Mouse (Mus musculus) embryonic fibroblast, embryonic 13.5 days (primary cell): ENCODE measurements around the gene Rab7. TPM values are rescaled to one million over a fixed set of nuclear protein-coding genes. Genes with fewer than 3 reads are reported as not detected.

Experiments used
- H3K27ac ChIP-seq: 2 replicates; pipeline ENCODE4 v1.5.1; 2012; ENCODE audit warnings: low read length, control low read depth, inconsistent platforms; ENCODE audit not compliant: insufficient read depth
- H3K4me1 ChIP-seq: 2 replicates; pipeline ENCODE4 v1.6.1; 2011; ENCODE audit warnings: low read length; ENCODE audit not compliant: control insufficient read depth, insufficient read depth
- H3K4me3 ChIP-seq: 2 replicates; pipeline ENCODE4 v1.5.1; 2011; ENCODE audit warnings: mild to moderate bottlenecking, control low read depth, low read length; ENCODE audit not compliant: insufficient read depth
- CTCF ChIP-seq: IDR thresholded peaks from 2 replicates; pipeline ENCODE4 v1.5.1; 2011; ENCODE audit warnings: mild to moderate bottlenecking, control low read depth, low read length, moderate library complexity, borderline replicate concordance; ENCODE audit not compliant: insufficient read depth
- POLR2A ChIP-seq: IDR thresholded peaks from 2 replicates; pipeline ENCODE4 v1.6.1; 2011; ENCODE audit warnings: low read depth, mild to moderate bottlenecking, control low read depth, low read length, moderate library complexity
- polyA plus RNA-seq: library from polyadenylated mRNA; stranded (reverse); fragments of >200 nt; gene quantifications from 2 replicates; pipeline ENCODE4 v1.2.4, GENCODE M21; 2011; ENCODE audit warnings: low read depth; ENCODE audit not compliant: missing spikeins, insufficient read length

Rab7 gene
- polyA plus RNA-seq, 1 experiment: 255 TPM

GRCm38 (mm10) chr6:88070468-88070867 is 25.4 kb upstream of the Rab7 start:
- TF ChIP-seq CTCF (no peak), POLR2A (no peak)
- no peak overlapping the region for H3K27ac ChIP-seq
- H3K4me1 ChIP-seq: no peaks in the 10 kb centered on the region
- no peak overlapping the region for H3K4me3 ChIP-seq

DNA sequence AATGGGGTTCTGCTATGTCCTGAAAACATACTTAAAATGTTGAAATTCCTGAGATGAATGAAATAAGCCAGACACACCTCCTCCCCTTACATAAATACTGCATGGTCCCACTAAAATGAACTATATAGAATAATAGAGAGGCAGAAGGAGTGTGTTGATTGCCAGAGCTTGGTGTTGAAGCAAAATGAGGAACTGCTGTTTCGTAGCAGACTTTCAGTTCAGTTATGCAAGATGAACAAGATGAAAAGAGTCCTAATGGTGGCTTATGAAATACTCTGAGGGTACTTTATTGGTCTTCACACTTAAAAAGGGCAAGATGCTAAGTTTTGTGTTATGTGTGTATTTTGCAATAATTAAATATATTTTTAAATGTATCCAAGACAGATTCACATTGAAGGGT is 23.7 kb upstream of the Rab7 start:
- TF ChIP-seq CTCF (no peak), POLR2A (no peak)
- Histone ChIP-seq H3K4me1 (no peaks in the 10 kb centered on the region), H3K4me3 (no peak overlapping the region), H3K27ac (no peak overlapping the region)

DNA sequence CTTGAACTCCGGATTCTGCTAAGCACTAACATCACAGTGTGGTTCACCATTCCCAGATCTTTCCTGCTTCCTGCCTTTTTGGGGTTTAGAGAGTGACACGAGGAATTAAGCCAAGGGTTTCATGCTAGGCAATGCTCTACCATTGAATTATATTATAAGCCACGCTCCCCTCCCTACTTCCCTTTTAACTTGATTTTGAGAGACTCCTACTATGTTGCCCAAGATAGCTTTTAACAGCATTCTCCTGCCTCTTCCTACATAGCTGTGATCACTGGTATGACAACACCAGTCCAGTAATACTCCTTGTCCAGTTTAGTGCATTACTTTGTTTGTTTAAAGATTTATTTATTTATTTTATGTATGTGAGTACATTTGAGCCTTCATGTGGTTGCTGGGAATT is 22.7 kb upstream of the Rab7 start:
- H3K4me1 ChIP-seq: no peaks in the 10 kb centered on the region
- TF ChIP-seq POLR2A (no peak), CTCF (no peak)
- no peak overlapping the region for H3K4me3 ChIP-seq
- no peak overlapping the region for H3K27ac ChIP-seq

- no peak overlapping the region for H3K4me3 ChIP-seq
- H3K4me1 ChIP-seq: no peaks in the 10 kb centered on the region
- no peak overlapping the region for H3K27ac ChIP-seq
- TF ChIP-seq CTCF: no peak
- TF ChIP-seq POLR2A: no peak
These were observed 20.9 kb upstream of the Rab7 start for GRCm38 (mm10) chr6:88065968-88066367.

- Histone ChIP-seq H3K4me3 (no peak overlapping the region), H3K27ac (no peak overlapping the region), H3K4me1 (no peaks in the 10 kb centered on the region)
- TF ChIP-seq POLR2A (no peak), CTCF (no peak)
These were observed 20.0 kb upstream of the Rab7 start for GRCm38 (mm10) chr6:88065116-88065515.

DNA sequence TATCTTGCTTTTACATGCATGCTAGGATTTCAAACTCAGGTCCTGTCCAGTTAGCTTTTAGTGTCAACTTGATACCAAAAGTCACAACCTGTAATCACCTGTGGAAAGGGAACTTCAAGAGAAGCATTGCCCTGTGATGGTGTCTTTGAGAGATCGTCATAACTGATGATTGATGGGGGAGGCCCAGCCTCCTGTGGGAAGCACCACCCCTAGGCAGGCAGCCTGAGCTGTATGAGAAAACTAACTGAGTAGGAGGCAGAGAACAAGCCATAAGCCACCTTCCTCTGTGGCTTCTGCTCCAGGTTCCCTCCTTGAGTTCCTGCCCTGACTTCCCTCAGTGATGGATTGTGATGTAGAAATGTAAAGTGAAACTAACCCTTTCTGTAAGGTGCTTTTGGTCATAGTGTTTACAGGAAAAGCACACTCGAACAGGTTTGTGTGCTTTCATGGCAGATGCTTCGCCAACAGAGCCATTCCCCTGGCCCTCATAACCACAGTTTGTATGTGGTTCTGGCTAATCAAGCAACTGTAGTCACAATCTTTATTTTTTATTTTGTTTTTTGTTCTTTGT is 19.1 kb upstream of the Rab7 start:
- Histone ChIP-seq H3K4me3 (no peak overlapping the region), H3K27ac (no peak overlapping the region), H3K4me1 (no peaks in the 10 kb centered on the region)
- no peak for TF ChIP-seq CTCF

- Histone ChIP-seq H3K4me1 (no peaks in the 10 kb centered on the region), H3K27ac (no peak overlapping the region), H3K4me3 (no peak overlapping the region)
- TF ChIP-seq POLR2A (no peak), CTCF (no peak)
These were observed 17.3 kb upstream of the Rab7 start for GRCm38 (mm10) chr6:88062398-88062797.

- no peak for TF ChIP-seq CTCF
- Histone ChIP-seq H3K27ac (no peak overlapping the region), H3K4me3 (no peak overlapping the region), H3K4me1 (no peaks in the 10 kb centered on the region)
These were observed 16.3 kb upstream of the Rab7 start for GRCm38 (mm10) chr6:88061406-88061805.

DNA sequence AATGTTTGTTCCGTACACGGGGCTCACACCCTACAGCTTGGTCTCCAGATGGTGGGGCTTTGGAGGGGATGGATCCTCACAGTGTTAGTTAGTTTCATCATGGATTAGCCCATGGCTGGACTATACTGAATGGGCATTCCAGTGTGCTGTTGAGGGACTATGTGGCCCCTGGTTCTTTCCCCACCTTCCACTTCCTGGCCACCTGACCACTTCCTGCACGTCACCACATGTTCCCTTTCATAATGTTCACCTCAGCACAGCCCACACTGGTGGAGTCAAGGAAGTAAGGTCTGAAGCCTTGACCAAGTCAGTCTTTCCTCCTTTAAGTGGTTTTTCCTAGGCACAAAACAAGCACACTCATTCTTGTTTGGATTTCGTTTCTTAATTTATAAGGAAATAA is 15.5 kb upstream of the Rab7 start:
- TF ChIP-seq POLR2A (no peak), CTCF (no peak)
- no peak overlapping the region for H3K4me3 ChIP-seq
- H3K27ac ChIP-seq: no peak overlapping the region
- no peaks in the 10 kb centered on the region for H3K4me1 ChIP-seq

DNA sequence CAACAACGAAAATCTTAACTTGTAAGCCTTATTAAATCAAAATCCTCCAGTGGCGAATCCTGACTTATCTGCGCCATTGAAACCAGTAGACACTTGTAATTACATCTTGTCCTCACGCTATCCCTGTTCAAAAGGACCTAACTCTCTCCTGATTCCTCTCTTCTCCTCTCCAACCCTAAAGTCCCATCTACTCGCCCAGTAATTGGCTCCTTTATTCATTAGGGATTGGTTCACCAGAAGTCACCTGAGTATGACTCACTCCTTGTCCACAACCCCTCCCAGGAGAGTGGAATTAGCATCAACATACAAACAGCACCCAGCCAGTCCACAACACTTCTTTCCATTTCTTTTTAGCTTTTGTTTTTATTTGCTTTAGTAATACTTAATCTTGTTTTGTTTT is 14.8 kb upstream of the Rab7 start:
- TF ChIP-seq CTCF: no peak
- TF ChIP-seq POLR2A: no peak
- no peaks in the 10 kb centered on the region for H3K4me1 ChIP-seq
- H3K27ac ChIP-seq: no peak overlapping the region
- no peak overlapping the region for H3K4me3 ChIP-seq

DNA sequence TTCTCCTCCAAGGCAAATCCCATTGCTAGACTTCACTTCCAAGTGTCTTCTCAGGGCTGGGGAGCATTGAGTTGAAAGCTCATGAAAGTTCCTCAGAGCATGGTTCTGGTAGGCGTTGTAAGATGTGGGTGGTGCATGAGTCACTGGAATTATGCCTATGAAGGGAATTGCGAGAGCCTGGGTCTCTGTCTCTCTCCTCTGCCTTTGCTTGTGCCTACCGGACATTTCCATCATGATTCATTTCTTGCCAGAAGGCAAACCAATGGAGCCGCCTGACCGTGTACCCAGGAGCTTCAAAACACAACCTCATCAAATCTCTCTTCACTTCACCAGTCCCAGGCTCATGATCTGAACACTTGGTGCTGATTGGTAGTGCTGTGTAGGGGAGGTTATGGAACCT is 11.8 kb upstream of the Rab7 start:
- no peak overlapping the region for H3K4me3 ChIP-seq
- TF ChIP-seq CTCF: no peak
- TF ChIP-seq POLR2A: no peak
- H3K4me1 ChIP-seq: no peaks in the 10 kb centered on the region
- peak overlapping the region; percentile 8; the same call in 1 of the 2 replicates for H3K27ac ChIP-seq

DNA sequence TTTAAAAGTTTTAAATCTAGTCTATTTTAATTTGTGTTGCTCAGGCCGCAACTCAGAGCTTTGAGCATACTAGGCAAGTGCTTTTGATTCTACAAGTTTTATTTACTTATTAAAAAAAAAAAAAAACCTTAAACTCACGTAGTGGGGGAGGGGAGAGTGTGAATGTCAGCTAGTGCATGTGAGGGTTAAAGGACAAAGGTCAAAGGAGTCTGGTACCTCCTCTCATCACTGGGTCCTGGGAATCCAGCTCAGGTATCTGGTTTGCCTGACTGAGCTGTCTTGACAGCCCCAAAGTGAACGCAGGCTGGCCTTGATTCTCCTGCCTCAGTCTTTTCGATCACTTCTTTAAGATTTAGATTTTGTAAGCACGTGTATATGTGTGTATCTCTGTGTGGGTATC is 10.6 kb upstream of the Rab7 start:
- Histone ChIP-seq H3K4me1 (no peaks in the 10 kb centered on the region), H3K27ac (no peak overlapping the region), H3K4me3 (no peak overlapping the region)
- no peak for TF ChIP-seq POLR2A
